Comparison of ENCODE assay signal across 9 mouse cellular contexts in genomic region chr2:69275875-69276274, GRCm38 (mm10).
DNase-seq lines count a peak whose midpoint lies in the region; ATAC-seq and TF ChIP-seq lines count a peak whose summit lies in the region.
"Had no signal": no experiment of that assay in that cellular context is flagged by ENCODE, and none has a peak within 500 bp of the region (broad histone marks: within the 10 kb centered on the region; RNA-seq: fewer than 3 reads in every experiment).

No protein-coding gene starts in this region.

- no peak overlapping the region for H3K27ac ChIP-seq in lung, postnatal 0 days (ENCODE audit: low read length)
- H3K27ac ChIP-seq: lung, embryonic 15.5 days had no signal

- H3K4me1 ChIP-seq in lung, postnatal 0 days (ENCODE audit: insufficient read depth, low read depth, low read length) = no peaks in the 10 kb centered on the region
- H3K4me1 ChIP-seq: lung, embryonic 15.5 days had no signal

- ATAC-seq in lung, postnatal 0 days = peak; percentile 52; the same call in 1 of the 2 replicates

- H3K9me3 ChIP-seq in lung, postnatal 0 days (ENCODE audit: low read length) = no peaks in the 10 kb centered on the region
- H3K9me3 ChIP-seq: lung, embryonic 15.5 days had no signal

- no peak overlapping the region for H3K4me3 ChIP-seq in lung, postnatal 0 days (ENCODE audit: low read depth, low read length)
- H3K4me3 ChIP-seq: lung, embryonic 15.5 days had no signal

- TF ChIP-seq EP300 in lung, postnatal 0 days (IDR thresholded peaks at IDR 0.05) = no peak

- TF ChIP-seq CTCF in lung, postnatal 0 days (IDR thresholded peaks at IDR 0.05) = peak; percentile 73

- no peaks in the 10 kb centered on the region for H3K27me3 ChIP-seq in lung, postnatal 0 days (replicated peaks; ENCODE audit: insufficient read depth, low read length)
- H3K27me3 ChIP-seq: lung, embryonic 15.5 days had no signal

- no peaks in the 10 kb centered on the region for H3K36me3 ChIP-seq in lung, postnatal 0 days (ENCODE audit: insufficient read depth, low read length)
- H3K36me3 ChIP-seq: lung, embryonic 15.5 days had no signal

- WGBS in lung, postnatal 0 days = 9% methylated on average over 1 of the region's 1 CpGs

- no peak overlapping the region for H3K9ac ChIP-seq in lung, postnatal 0 days (replicated peaks; ENCODE audit: low read depth)
- H3K9ac ChIP-seq: lung, embryonic 15.5 days had no signal

- no peak overlapping the region for H3K4me2 ChIP-seq in lung, postnatal 0 days (replicated peaks; ENCODE audit: low read depth, low read length)
- H3K4me2 ChIP-seq: lung, embryonic 15.5 days had no signal

- DNase-seq in adrenal gland, adult 8-10 months = peak; percentile 1
- DNase-seq in adrenal gland, postnatal 25 days = no peak
- peak; percentile 86 for DNase-seq in lung, postnatal 0 days (ENCODE audit: low spot score)
- DNase-seq in lung, postnatal 4 days = no peak
- DNase-seq in embryo, embryonic 9.5 days (ENCODE audit: extremely low spot score) = peak; percentile 16
- peak; percentile 45 for DNase-seq in mesoderm, embryonic 11.5 days (ENCODE audit: low read depth, low spot score)
- DNase-seq in right cerebral cortex, postnatal 4 days = no peak
- DNase-seq in urinary bladder, adult 2 months (ENCODE audit: low spot score) = no peak

Comparison
In these comparisons a context has a peak if more than half of its experiments do, and no peak if none do; other contexts are left out.
1. DNase-seq: peak in adrenal gland, adult 8-10 months (single experiment), lung, postnatal 0 days (single experiment), embryo, embryonic 9.5 days (single experiment) and mesoderm, embryonic 11.5 days (single experiment); none in adrenal gland, postnatal 25 days (single experiment), lung, postnatal 4 days (0 of 2), right cerebral cortex, postnatal 4 days (single experiment) and urinary bladder, adult 2 months (single experiment).